Mouse (Mus musculus) hindbrain, postnatal 0 days (tissue): ENCODE results near the gene Ryr2. TPM values are rescaled to one million over a fixed set of nuclear protein-coding genes. Genes with fewer than 3 reads are reported as not detected.

Experiments
- ATAC-seq: fragments of 200-750 bp; cut with Nextera tagmentation; 2 replicates; pipeline ENCODE4 v1.8.0; 2017; ENCODE audit warnings: mild to moderate bottlenecking, moderate TSS enrichment, moderate library complexity
- DNase-seq: peaks from one replicate; pipeline ENCODE4 v3.0.0-alpha.2; 2015; ENCODE audit warnings: low spot score
- H3K27ac ChIP-seq: fragments of 300-500 bp; sonication (generic); 2 replicates; pipeline ENCODE4 v1.5.1; 2014; ENCODE audit warnings: mild to moderate bottlenecking
- H3K27me3 ChIP-seq: fragments of 300-500 bp; sonication (generic); 2 replicates; pipeline ENCODE4 v1.6.1; 2014; ENCODE audit warnings: low read length, mixed read lengths; ENCODE audit not compliant: insufficient read depth
- H3K36me3 ChIP-seq: fragments of 300-500 bp; sonication (generic); 2 replicates; pipeline ENCODE4 v1.6.1; 2014; ENCODE audit warnings: low read length, mixed read lengths; ENCODE audit not compliant: insufficient read depth
- H3K4me1 ChIP-seq: fragments of 300-500 bp; sonication (generic); 2 replicates; pipeline ENCODE4 v1.6.1; 2014; ENCODE audit warnings: antibody characterized with exemption, low read length, mixed read lengths; ENCODE audit not compliant: insufficient read depth
- H3K4me2 ChIP-seq: fragments of 300-500 bp; sonication (generic); 2 replicates; pipeline ENCODE4 v1.6.1; 2014; ENCODE audit warnings: low read depth, mild to moderate bottlenecking, low read length, moderate library complexity, mixed read lengths
- H3K4me3 ChIP-seq: fragments of 300-500 bp; sonication (generic); 2 replicates; pipeline ENCODE4 v1.5.1; 2014; ENCODE audit warnings: low read length
- H3K9ac ChIP-seq: fragments of 300-500 bp; sonication (generic); replicated peaks from 2 replicates; pipeline ENCODE4 v1.6.1; 2014; ENCODE audit warnings: mild to moderate bottlenecking, low read length, moderate library complexity, mixed read lengths
- H3K9me3 ChIP-seq: fragments of 300-500 bp; sonication (generic); 2 replicates; pipeline ENCODE4 v1.6.1; 2016; ENCODE audit warnings: low read length, mixed read lengths
- CTCF ChIP-seq: IDR thresholded peaks from 2 replicates; pipeline ENCODE4 v1.5.1; 2016; ENCODE audit warnings: antibody characterized with exemption, control low read depth, low read depth
- WGBS: fragments of 180-500 bp; shearing (Covaris S2); extraction: QIAGEN DNeasy Blood & Tissue Kit; methylation state at CpG from one replicate; pipeline ENCODE4 v1.1.7; 2014; 5-methylcytosine and 5-hydroxymethylcytosine counted together
- polyA plus RNA-seq: library from polyadenylated mRNA; unstranded; fragments of >200 nt; fragmentation: Nextera tagmentation; extraction: Ambion mirVana; gene quantifications from 2 replicates; pipeline ENCODE4 v1.2.1, GENCODE M21; 2015
- total RNA-seq: library from RNA; depleted of rRNA; stranded (reverse); fragments of >200 nt; gene quantifications from 2 replicates; pipeline ENCODE4 v1.2.3, GENCODE M21; 2014; rRNA removed

The Ryr2 gene
- total and polyA plus RNA-seq, 2 experiments from 2014 or later, result 3.8 to 29.8 TPM

DNA sequence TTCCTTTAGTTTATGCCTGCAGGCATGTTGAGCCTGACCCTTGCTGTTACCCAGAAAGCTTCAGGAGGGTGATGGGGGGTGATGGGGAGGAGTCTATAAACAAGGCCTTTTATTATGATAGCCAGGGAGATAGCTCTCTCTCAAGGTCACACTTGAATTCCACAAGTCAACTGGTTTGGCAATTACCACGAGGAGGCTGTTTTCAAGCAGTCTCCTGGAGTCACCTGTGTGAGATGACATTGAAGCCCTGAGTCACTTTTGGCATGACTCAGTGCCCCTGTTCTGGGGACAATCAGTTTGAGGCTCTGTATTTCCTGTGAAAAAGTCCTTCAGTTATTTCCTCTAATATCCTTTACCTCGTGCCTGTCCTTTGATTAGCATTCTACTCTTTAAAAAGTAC lies 573.5 kb downstream of the Ryr2 start:
- Histone ChIP-seq H3K36me3 (no peaks in the 10 kb centered on the region), H3K27me3 (no peaks in the 10 kb centered on the region), H3K4me3 (no peak overlapping the region), H3K4me2 (no peak overlapping the region), H3K9ac (no peak overlapping the region), H3K27ac (no peak overlapping the region), H3K4me1 (no peaks in the 10 kb centered on the region), H3K9me3 (no peaks in the 10 kb centered on the region)
- no peak for TF ChIP-seq CTCF
- WGBS, result 60% methylated on average over 2 of the region's 2 CpGs
- DNase-seq, result no peak
- no peak for ATAC-seq

- no peak overlapping the region for H3K9ac ChIP-seq
- H3K4me2 ChIP-seq, result no peak overlapping the region
- H3K27me3 ChIP-seq, result no peaks in the 10 kb centered on the region
- H3K27ac ChIP-seq, result no peak overlapping the region
- H3K4me3 ChIP-seq, result no peak overlapping the region
- no peak for TF ChIP-seq CTCF
- H3K9me3 ChIP-seq, result no peaks in the 10 kb centered on the region
- no peaks in the 10 kb centered on the region for H3K4me1 ChIP-seq
- no peaks in the 10 kb centered on the region for H3K36me3 ChIP-seq
- DNase-seq (no peak), ATAC-seq (no peak)
- WGBS, result 91% methylated on average over 7 of the region's 7 CpGs
Measured at GRCm38 (mm10) chr13:11532014-11532890, 574.5 kb downstream of the Ryr2 start.

- H3K27me3 ChIP-seq, result no peaks in the 10 kb centered on the region
- H3K4me2 ChIP-seq, result no peak overlapping the region
- TF ChIP-seq CTCF, result no peak
- no peaks in the 10 kb centered on the region for H3K9me3 ChIP-seq
- DNase-seq (peak; percentile 46), ATAC-seq (peak; percentile 74; the same call in 1 of the 2 replicates)
- no peak overlapping the region for H3K4me3 ChIP-seq
- WGBS, result 79% methylated on average over 4 of the region's 4 CpGs
- no peaks in the 10 kb centered on the region for H3K4me1 ChIP-seq
- H3K36me3 ChIP-seq, result no peaks in the 10 kb centered on the region
- H3K27ac ChIP-seq, result no peak overlapping the region
- H3K9ac ChIP-seq, result no peak overlapping the region
Measured at GRCm38 (mm10) chr13:11523612-11524011, 583.1 kb downstream of the Ryr2 start.

DNA sequence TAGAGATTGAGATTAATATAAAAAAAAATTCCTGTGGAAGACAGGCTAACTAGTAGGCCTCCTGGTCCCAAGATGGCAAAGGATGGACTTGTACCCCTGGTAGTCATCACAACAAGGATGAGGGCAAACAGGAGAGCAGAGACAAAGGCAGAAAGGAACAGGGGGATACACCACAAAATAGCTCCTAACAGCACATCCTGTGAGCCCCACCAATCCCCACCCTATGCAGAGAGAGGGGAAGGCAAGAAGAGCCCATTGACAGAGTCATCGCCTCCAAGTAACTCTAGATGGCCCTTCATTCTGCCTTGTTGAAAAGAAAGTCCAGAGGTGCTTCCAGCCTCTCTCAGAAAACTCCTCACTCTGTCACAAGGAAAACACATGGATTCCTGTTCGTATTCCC lies 586.0 kb downstream of the Ryr2 start:
- Histone ChIP-seq H3K4me3 (no peak overlapping the region), H3K27me3 (no peaks in the 10 kb centered on the region), H3K27ac (no peak overlapping the region), H3K4me2 (no peak overlapping the region), H3K4me1 (no peaks in the 10 kb centered on the region), H3K9ac (no peak overlapping the region), H3K9me3 (no peaks in the 10 kb centered on the region), H3K36me3 (no peaks in the 10 kb centered on the region)
- 90% methylated on average over 2 of the region's 2 CpGs for WGBS
- no peak for TF ChIP-seq CTCF
- no peak for ATAC-seq
- no peak for DNase-seq

GRCm38 (mm10) chr13:11511540-11512177 lies 595.1 kb downstream of the Ryr2 start:
- Histone ChIP-seq H3K4me2 (no peak overlapping the region), H3K4me1 (no peaks in the 10 kb centered on the region), H3K9ac (no peak overlapping the region), H3K27ac (no peak overlapping the region), H3K4me3 (no peak overlapping the region), H3K36me3 (no peaks in the 10 kb centered on the region), H3K27me3 (no peaks in the 10 kb centered on the region), H3K9me3 (no peaks in the 10 kb centered on the region)
- DNase-seq, result no peak
- ATAC-seq, result no peak
- 47% methylated on average over 2 of the region's 2 CpGs for WGBS
- no peak for TF ChIP-seq CTCF

Other genes with a start within 250 kb of the Ryr2 start
- 5.0 and 7.8 TPM in 2 replicates for gene Mtr, start 151.2 kb upstream of the Ryr2 start, total RNA-seq
- 2.4 and 3.0 TPM in 2 replicates for gene Mtr, start 151.2 kb upstream of the Ryr2 start, polyA plus RNA-seq
- gene Actn2, start 233.8 kb upstream of the Ryr2 start, total RNA-seq, result 2.8 and 6.5 TPM in 2 replicates
- gene Actn2, start 233.8 kb upstream of the Ryr2 start, polyA plus RNA-seq, result 2.8 and 4.9 TPM in 2 replicates